Mouse (Mus musculus) left cerebral cortex, adult 11 months (tissue): ENCODE measurements around the gene Smtn.

Source experiments
- DNase-seq: peaks from one replicate; pipeline ENCODE4 v3.0.0; 2022; ENCODE audit warnings: low spot score

Smtn gene

GRCm38 (mm10) chr11:3540451-3541085 lies at the start of gene Smtn:
TSS of gene Smtn (minus strand) at chr11:3540612.
- no peak for DNase-seq

GRCm38 (mm10) chr11:3588036-3588672 lies 47.7 kb upstream of the Smtn start:
- no peak for DNase-seq

GRCm38 (mm10) chr11:3587350-3587749 lies 46.9 kb upstream of the Smtn start:
- no peak for DNase-seq

- no peak for DNase-seq
These were observed 45.7 kb upstream of the Smtn start for GRCm38 (mm10) chr11:3585983-3586618.

GRCm38 (mm10) chr11:3583127-3583526 lies 42.7 kb upstream of the Smtn start:
- no peak for DNase-seq

GRCm38 (mm10) chr11:3581908-3582307 lies 41.5 kb upstream of the Smtn start:
- no peak for DNase-seq

- DNase-seq = no peak
These were observed 40.1 kb upstream of the Smtn start for GRCm38 (mm10) chr11:3580306-3581084.

GRCm38 (mm10) chr11:3578050-3578725 lies 37.8 kb upstream of the Smtn start:
- DNase-seq = no peak

GRCm38 (mm10) chr11:3575238-3575637 lies 34.8 kb upstream of the Smtn start:
- no peak for DNase-seq

GRCm38 (mm10) chr11:3573092-3573491 lies 32.7 kb upstream of the Smtn start:
- DNase-seq = no peak

- DNase-seq = no peak
These were observed 31.8 kb upstream of the Smtn start for GRCm38 (mm10) chr11:3572181-3572580.

- DNase-seq = no peak
These were observed 29.9 kb upstream of the Smtn start for GRCm38 (mm10) chr11:3570321-3570720.

GRCm38 (mm10) chr11:3567896-3568295 lies 27.5 kb upstream of the Smtn start:
- no peak for DNase-seq

GRCm38 (mm10) chr11:3566018-3566417 lies 25.6 kb upstream of the Smtn start:
- no peak for DNase-seq

- no peak for DNase-seq
These were observed 24.0 kb upstream of the Smtn start for GRCm38 (mm10) chr11:3564451-3564850.

- DNase-seq = no peak
These were observed 23.4 kb upstream of the Smtn start for GRCm38 (mm10) chr11:3563853-3564252.

GRCm38 (mm10) chr11:3560202-3560601 lies 19.8 kb upstream of the Smtn start:
- DNase-seq = no peak

GRCm38 (mm10) chr11:3557852-3558251 lies 17.4 kb upstream of the Smtn start:
- no peak for DNase-seq

- DNase-seq = no peak
These were observed 14.6 kb upstream of the Smtn start for GRCm38 (mm10) chr11:3554976-3555375.

GRCm38 (mm10) chr11:3549791-3550190 lies 9.4 kb upstream of the Smtn start:
- DNase-seq = no peak

GRCm38 (mm10) chr11:3548564-3549295 lies 8.3 kb upstream of the Smtn start:
- DNase-seq = no peak
